Mouse (Mus musculus) thymus, postnatal 25 days (tissue): ENCODE measurements around the gene Rln1.
A peak's percentile ranks its signal among the peaks of the same experiment; 100 is the strongest.

Experiments used
- DNase-seq: peaks from one replicate; pipeline ENCODE4 v3.0.0; 2022

Rln1 gene

DNA sequence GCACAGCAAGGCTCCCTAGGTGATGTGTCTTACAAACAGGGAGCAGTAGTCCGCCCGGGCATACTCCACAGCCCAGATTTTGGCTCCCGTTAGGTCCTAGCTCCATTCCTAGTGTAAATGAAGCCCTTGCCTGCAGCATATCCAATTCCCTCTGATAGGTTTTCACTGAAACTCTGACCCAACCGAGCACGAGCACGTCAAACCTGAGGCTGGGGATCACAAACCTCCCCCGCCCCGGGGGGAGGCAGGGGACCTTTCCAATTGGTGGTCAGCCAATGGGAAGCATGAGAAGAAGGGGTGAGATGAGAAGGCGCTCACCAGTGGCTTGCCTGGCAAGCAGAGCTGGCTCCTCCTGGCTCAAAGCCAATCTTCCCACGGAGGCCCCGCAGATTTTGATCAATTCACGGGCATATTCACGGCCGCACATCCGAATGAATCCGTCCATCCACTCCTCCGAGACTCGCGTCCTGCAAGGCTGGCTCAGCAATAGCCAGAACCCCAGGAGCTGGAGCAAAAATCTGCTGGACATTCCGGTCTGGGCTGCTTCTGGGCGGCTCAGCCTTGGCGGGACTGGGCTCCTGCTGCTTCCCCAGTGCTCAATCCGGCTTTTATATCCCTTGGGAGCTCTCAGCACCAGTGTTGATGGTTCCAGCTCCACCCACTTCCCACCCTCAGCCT lies at the start of gene Rln1:
Rln1 (minus strand) TSS at position 603 of the 678 bp plus-strand sequence.
- DNase-seq = no peak

- DNase-seq = no peak
These were observed 48.9 kb upstream of the Rln1 start for GRCm38 (mm10) chr19:29383368-29383767.

DNA sequence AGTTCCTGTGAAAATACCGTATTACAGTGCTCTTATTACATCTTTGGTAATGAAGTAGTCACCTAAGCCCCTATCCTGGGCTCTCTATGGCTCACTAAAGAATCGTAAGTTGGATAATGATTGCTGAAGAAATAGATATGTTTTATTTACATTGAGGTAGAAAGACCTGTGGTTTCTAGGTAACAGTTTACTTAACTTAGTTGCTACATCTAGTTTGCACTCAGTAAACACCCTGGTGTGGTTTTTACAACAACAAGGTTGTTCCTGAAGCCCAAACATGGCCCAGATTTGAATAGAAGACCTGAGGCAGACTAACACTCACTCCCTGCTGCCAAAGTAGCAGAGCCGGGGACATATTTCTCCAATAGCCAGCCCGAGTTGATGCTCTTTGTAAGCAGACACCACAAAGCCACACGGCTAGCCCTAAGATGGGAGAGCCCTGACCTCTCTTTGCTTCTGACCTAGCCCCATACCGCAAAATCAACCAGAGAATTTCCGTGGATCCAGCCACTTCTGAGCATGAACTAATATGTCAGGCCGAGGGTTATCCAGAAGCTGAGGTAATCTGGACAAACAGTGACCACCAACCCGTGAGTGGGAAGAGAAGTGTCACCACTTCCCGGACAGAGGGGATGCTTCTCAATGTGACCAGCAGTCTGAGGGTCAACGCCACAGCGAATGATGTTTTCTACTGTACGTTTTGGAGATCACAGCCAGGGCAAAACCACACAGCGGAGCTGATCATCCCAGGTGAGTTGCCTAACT lies 45.6 kb upstream of the Rln1 start:
- no peak for DNase-seq

DNA sequence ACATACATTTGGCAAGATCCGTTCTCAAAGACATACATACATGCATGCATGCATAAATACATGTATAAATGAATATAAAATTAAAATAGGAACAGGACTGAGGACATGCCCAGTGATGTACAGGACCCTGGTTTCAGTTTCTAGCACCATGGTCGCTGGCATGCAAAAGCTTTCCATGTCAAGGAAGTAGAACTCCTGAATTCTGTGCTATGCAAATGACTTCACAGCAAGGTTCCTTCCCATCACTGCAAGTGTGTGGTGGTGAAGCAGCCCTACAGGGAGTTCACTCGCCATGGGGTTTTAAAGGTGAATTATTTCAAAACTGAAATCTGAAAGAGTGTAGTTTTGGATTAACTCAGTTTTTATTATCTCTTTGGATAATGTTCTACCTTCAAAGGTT lies 41.9 kb upstream of the Rln1 start:
- DNase-seq = no peak

- no peak for DNase-seq
These were observed 40.5 kb upstream of the Rln1 start for GRCm38 (mm10) chr19:29374947-29375346.

- DNase-seq = no peak
These were observed 39.0 kb upstream of the Rln1 start for GRCm38 (mm10) chr19:29373438-29373837.

DNA sequence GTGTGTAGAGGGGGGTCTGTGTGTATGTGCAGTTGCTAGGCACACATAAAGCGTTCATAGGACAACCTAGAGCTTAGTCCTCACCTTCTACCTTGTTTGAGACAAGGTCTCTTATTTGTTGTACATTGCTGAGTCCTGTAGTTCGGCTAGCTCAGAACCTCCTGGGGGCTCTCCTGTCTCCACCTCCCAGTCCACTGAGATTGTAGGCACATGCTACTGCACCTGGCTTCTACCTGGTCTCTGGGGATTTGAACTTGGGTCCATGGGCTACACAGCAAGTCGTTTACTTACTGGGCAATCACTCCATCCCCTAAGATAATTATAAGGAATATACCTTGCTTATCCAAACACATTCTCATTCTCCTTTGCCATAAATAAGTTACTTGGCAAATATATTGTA lies 38.2 kb upstream of the Rln1 start:
- no peak for DNase-seq

DNA sequence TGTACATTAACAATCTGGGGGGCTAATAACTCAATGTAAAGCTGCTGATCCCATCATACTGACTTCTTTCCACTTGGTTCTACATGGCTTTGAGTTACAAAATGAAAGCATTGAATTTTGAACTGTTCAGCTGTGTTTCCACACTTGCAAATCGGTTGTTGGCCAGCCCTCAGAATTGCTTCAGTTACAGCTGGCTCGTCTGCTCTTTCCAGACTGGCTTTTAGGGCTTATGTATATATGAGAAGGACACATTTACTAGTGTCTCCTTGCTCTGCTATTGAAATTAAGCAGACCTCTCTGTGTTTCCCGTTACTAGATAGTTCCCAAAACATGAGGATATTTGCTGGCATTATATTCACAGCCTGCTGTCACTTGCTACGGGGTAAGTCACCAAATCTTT lies 37.7 kb upstream of the Rln1 start:
- DNase-seq = peak; percentile 36

GRCm38 (mm10) chr19:29371284-29372081 lies 37.0 kb upstream of the Rln1 start:
- peak; percentile 53 for DNase-seq

DNA sequence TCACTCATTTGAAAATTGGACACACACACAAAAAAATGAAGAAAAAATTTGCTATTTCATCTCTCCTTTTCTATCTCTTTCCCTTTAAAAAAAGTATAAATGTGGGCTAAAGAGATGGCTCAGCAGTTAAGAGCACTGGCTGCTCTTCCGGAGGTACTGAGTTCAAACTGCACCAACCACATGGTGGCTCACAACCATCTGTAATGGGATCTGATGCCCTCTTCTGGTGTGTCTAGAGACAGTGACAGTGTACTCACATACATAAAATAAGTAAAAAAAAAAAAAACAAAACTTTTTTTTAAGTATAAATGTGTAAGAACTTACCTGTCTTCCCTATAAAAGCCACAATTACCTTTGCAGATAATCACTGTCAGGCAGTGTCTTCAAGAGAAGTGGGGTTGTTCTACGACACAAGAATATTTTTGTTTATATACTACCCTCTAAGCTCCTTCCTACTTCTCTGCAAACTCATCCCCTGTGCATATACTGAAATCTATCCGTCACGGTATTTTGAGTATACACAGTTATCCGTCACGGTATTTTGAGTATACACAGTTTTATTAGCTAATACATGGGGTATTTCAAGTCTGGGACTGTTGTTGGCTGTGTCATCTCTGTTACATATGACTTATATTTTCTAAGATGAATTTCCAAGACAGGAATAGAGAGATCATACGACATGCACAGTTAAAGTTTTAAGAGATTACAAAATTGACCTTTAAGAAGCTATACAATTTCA lies 36.2 kb upstream of the Rln1 start:
- DNase-seq = no peak

- DNase-seq = no peak
These were observed 35.6 kb upstream of the Rln1 start for GRCm38 (mm10) chr19:29370112-29370511.

GRCm38 (mm10) chr19:29368671-29369309 lies 34.3 kb upstream of the Rln1 start:
- DNase-seq = no peak

DNA sequence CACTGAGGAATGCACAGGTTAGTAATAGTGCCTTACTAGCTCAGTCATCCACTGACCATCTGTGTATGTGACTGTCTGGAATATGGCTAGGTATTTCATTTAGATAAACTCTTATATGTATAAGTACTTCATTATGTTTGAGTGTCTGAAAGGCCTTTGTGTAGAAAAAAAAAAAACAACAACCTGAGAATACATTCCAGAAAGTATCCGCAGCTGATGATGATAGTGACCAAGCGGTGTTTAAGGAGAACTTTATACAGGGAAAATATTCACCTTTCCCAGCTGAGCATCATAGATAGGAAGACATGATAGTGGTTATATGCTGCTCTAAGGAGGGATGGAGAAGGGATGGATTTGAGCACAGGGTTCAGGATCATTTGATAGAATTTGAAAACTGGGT lies 33.6 kb upstream of the Rln1 start:
- no peak for DNase-seq

GRCm38 (mm10) chr19:29366969-29367622 lies 32.6 kb upstream of the Rln1 start, which contains the start of the genes Plgrkt and Cd274:
TSS of gene Plgrkt (minus strand) at chr19:29367390.
TSS of gene Cd274 (plus strand) at chr19:29367455.
- DNase-seq = peak; percentile 90

- peak; percentile 16 for DNase-seq
These were observed 31.9 kb upstream of the Rln1 start for GRCm38 (mm10) chr19:29366226-29366968.

DNA sequence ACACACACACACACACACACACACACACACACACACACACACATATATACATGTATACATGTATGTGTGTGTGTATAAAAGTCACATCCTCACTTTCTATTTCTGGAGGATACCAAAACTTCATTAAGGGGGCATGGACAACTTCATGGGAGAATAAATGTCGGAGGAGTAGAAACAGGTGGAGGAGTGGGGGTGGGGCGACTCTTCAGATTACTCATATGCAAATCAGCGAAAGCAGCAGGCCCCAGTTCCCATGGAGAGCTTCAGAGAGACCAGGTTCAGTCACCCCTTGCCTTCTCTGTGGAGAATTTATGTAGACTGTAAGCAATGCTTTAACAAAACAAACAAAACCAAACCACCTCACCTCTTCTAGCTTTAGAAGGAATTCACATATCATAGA lies 30.6 kb upstream of the Rln1 start:
- DNase-seq = no peak

DNA sequence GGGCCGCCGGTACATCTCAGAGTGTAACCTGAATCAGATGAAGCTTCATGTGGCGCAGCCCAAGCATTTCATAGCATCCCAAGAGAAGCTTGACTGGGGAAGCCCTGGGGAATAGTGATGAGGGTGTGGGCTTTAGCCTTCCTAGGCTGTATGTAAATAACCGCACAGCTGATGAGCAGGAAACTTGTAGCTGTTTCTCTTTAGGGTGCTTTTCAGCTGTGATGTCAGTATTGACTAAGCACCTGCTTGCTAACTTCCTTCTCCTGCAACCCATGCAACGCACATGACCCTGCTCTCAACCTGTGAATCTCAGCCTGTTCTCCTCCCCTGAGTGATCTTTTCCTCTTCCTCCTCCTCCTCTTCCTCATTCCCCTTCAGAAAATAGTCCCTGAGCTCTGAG lies 29.6 kb upstream of the Rln1 start:
- no peak for DNase-seq

DNA sequence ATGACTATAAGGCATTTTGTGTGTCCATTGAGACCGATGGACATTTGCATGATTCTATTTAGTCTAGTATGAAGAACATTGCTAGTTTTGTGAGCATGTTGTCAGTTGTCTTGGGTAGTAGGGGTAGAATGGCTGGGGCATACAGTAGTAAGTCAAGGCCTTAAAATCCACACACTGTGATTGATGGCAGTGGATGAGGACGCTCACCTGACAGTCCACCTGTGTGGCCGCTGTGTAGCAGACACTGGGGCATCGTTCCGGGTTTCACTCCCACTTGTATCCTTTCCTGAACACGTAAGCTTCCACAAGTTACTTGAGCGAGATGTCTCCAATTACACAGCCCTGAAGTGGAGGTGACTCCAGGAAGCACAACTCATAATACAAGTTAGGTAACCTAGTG lies 29.1 kb upstream of the Rln1 start:
- DNase-seq = no peak

DNA sequence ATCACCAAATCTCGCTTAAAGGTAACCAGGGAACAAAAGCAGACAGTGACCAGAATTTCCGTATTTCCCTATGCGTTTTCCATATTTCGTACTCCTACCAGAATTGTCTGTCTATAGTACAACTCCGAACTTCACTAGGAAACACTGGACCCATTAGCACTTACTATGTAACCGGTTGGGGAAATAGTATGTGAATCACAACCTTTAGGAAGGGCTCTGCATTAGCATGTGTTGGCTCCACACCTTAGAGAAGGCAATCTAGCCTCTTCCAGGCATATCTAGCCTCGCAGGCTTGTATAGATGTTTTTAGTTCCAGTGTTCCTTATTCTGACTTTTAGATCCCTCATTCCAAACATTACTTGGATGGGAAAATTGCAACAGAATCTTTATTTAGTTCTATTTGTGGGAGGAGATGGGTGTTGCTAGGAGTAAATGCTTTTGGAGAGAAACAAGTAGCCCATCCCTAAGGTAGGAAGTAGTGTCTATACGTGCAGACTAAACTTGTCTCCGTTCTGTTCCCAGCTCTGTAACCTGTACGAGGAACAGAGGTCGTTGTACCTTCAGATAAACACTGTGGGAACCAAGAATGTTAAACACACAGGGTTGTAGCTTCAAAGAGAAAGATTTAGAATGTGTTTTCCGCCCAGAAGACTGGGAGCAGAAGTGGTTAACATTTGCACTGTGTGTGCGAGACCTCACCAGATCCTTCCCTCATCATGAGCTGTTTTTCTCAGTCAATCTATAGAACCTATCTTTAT lies 27.9 kb upstream of the Rln1 start:
- DNase-seq = no peak

DNA sequence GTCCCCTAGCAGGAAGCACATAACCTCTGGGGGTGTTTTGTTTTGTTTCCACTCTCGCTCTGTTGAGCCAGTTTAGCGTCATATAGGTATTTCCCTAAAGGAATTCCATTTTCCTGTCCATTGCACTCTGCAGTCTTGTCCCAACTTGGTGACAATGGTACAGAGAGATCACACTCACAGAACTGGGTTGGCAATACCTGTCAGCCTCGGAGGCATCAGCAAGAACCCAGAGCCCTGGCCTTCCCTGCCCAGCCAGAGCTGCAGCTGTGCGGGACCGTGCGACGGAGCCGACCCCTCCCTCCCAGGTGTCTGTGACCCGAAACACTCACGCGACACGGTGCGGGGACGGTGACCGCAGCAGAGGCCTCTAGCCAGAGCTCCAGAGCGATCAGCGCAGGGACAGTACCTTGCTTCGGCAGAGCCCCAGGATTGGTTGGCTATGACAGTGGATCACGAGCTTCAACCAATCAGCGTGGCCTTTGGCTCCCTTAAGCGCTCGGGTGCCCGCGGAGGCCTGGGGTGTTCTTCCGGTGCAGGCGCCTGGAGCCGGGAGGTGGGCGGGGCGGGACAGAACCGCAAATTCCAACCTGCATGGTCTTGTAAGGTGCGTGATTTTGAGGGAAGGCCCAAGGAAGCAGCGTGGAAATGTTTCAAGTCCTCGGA lies 27.1 kb upstream of the Rln1 start:
- DNase-seq = peak; percentile 88
